Mouse (Mus musculus) adrenal gland, adult 18-20 months (tissue): ENCODE data around the gene Itgb6. TPM values are rescaled to one million over a fixed set of nuclear protein-coding genes. Genes with fewer than 3 reads are reported as not detected.

Experiments used
- DNase-seq, 2 experiments: peaks; one replicate each; pipeline ENCODE4 v3.0.0; 2021 to 2022; ENCODE audit warnings: low spot score in 2 of 2
- total RNA-seq, 2 experiments: library from RNA; stranded (reverse); gene quantifications; 1 replicate in 1 of 2; 2 replicates in 1 of 2; pipeline ENCODE4 v1.2.3; 2021

The Itgb6 gene
- total RNA-seq, 2 experiments from 2014 or later = 0.26 TPM; not detected in 1

DNA sequence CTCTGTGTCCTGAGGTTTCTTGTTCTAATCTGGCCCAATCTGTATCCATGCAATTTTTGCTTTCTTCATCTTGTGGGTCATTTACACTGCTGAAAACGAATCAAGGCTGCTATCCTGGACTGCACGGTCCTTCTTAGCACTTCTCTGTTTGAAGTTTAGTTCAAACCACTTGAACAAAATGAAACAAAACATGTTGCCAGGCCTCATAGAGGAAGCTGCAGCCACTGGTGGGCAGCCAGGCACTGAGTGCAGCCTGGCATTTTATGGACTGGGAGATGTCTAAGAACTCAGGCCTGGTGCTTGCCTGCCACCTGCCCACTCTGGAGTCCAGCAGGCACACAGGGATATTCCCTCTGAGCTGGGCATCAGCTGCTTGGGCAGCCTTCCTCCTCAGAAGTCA is 39.9 kb downstream of the Itgb6 start:
- no peak for DNase-seq

GRCm38 (mm10) chr2:60674413-60674812 is 48.0 kb downstream of the Itgb6 start:
- no peak for DNase-seq

- no peak for DNase-seq
Measured at GRCm38 (mm10) chr2:60672973-60673954, 49.2 kb downstream of the Itgb6 start.

DNA sequence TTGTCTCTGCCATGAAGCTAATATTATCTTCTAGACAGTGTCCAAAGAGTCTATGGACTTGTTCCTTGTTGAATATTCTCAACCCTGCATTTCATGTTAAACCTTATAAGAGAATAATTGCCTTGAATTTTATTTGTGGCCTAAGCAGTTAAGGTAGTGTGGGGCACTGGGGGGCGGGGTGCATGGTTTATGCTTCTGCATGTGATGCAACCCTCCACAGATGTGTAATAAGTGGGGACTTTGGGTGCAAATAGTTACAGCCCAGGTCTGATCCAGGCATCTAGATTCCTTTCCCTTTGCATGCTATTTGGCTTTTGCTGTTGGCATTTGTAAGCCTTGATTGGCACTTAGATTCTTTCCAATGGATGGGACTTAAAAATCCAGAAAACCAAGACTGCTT is 51.2 kb downstream of the Itgb6 start:
- DNase-seq = no peak

DNA sequence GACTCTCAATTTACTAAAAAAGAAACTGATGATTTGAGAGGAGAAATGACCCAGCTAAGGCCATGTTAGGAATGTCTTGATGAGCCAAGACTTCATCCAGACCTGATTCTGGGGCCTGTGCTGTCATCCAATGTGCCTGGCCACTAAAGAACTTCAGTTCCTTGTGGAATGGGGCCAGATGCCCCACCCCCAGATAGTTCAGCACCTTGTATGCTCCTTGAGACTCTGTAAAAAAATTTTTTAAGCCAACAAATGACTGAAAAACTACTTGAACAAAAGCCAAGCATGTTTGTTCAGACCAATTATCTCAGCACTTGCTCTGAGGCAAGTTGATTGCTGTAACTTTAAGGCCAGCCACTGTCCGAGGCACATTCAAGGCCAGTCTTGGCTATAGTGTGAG is 59.4 kb downstream of the Itgb6 start:
- no peak for DNase-seq

DNA sequence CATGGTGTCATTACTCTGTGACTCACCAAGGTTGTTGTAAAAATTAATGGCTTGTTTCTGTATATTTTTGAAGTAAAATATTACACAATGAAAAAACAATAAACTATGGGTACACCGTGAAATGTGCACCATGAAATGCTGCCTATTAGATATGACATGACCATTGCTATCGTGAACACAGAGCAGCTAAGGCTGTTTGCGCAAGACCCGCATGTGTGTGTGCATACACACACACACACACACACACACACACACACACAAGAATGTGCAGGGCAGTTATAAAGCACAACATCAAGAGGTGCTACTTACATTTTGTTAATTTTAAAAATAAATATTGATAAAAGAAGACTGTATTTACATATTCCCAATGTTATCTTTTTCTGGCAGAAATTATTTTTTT is 62.5 kb downstream of the Itgb6 start:
- DNase-seq = no peak

DNA sequence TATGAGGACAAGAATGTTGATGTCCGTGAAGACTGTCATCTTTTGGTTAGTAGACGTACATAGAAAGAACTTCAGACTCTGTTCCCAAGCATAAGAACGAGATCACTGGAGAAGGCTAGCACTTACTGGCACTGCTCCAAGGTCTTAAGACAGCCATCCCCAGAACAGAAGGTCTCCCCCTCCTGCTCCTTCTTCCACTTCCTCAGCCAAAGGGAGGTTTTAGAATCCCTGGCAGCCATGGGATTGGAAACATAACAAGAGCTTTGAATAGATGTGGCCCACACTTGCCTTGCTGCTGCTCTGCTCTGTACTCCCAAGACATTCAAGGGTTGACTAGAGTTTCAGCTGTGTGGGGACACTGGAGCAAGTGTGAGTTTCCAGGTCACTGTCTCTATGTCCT is 63.5 kb downstream of the Itgb6 start:
- DNase-seq = no peak

- DNase-seq = no peak
Measured at GRCm38 (mm10) chr2:60654828-60655227, 67.6 kb downstream of the Itgb6 start.

GRCm38 (mm10) chr2:60650155-60650554 is 72.3 kb downstream of the Itgb6 start:
- no peak for DNase-seq

- no peak for DNase-seq
Measured at GRCm38 (mm10) chr2:60647650-60648049, 74.8 kb downstream of the Itgb6 start.

GRCm38 (mm10) chr2:60646583-60646982 is 75.9 kb downstream of the Itgb6 start:
- DNase-seq = no peak

- no peak for DNase-seq
Measured at GRCm38 (mm10) chr2:60643406-60643805, 79.0 kb downstream of the Itgb6 start.

DNA sequence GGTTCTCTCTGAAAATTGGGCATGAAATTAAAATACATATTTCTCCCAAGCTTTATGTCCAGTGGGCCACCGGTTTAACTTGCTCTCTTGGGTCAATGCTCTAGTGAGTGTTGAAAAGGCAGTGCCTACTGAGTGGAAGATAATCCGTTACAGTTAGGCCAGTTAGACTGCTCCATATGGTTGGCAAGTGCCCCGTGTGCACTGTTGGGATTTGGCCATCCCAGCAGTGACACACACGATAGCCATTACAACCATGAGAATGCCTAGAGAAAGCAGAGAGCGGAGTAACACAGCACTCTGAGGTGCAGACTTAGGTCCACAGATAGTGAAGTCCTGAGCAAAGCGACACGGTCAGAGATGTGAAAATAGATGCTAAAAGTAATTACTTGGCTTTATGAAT is 79.8 kb downstream of the Itgb6 start:
- no peak for DNase-seq

GRCm38 (mm10) chr2:60640342-60640672 is 82.1 kb downstream of the Itgb6 start:
- no peak for DNase-seq

DNA sequence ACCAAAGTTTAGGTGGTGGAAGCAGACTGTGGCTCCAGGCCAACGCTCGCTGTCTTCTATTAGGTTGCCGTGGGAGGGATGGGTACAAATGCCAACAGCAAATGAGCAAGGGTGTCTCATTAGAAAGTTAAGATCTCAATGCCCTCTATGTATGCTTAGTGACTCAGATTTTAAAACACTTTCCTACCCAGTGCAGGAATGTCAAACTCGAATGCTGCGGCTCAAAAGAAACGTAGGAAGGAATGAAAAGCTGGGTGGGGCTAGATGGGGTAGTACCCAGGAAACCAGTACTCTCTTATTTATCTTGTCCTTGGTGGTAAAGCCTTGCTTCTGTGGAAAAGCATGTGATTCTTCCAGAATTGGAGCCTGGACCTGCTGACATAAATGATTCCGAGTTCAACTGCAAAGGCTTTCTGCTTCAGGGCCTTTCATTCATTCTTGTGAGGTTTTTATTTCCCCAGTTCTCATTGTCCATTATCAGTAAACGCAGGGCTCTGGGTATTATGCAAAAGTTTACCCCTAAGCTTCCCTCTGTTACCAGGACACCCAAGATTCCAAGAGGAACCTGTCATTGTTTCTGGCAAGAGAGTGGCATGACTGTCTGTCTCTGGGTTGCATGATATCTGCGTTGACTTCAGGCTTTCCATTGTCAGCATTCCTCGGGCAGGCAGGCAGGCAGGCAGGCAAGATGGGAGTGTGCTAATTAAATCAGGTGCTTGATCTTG is 82.7 kb downstream of the Itgb6 start:
- no peak for DNase-seq

GRCm38 (mm10) chr2:60636910-60637761 is 85.3 kb downstream of the Itgb6 start:
- no peak for DNase-seq

GRCm38 (mm10) chr2:60636481-60636880 is 86.0 kb downstream of the Itgb6 start:
- DNase-seq = no peak

DNA sequence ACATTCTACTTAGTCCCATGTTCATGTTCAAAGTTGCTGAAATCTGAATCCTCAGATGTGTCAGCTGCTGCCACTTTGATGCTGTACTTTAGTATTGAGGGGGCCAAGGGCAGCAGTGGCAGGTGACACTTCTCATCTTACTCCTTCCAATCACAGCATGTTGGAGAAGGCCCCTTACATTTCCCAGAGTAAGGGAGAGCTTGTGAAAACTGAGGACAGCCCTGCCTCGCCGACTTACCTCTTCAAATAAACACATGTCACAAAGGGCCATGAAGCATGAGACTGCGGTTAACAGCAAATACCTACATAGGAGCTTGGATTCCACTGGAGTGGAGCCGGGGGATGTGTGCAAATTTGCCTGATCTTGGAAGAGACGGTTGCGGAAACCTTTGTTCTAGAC is 86.4 kb downstream of the Itgb6 start:
- no peak for DNase-seq

DNA sequence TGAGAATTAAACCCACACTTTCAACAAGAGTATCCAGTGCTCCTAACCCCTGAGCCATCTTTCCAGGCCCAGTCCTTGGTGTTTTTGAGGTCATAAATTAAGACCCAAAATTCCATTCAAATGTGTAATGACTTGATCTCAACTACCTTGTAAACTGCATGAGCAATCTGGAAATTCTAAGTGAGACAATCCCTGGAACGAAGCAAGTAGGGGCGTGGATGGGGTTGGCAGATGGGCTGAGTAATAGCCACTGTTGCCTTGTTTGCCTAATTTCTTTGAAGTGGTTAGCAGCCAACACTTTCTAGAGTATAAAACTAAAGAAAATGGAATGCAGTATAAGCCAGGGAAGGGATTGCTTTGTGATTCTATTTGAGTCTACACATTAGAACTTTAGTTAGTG is 89.7 kb downstream of the Itgb6 start:
- DNase-seq = no peak

- DNase-seq = no peak
Measured at GRCm38 (mm10) chr2:60630304-60630703, 92.1 kb downstream of the Itgb6 start.

GRCm38 (mm10) chr2:60627952-60628351 is 94.5 kb downstream of the Itgb6 start:
- no peak for DNase-seq
